Mouse (Mus musculus) stomach, postnatal 0 days (tissue): ENCODE results near the gene Frzb.

Experiments used
- CTCF ChIP-seq: IDR thresholded peaks from 2 replicates; pipeline ENCODE4 v1.5.1; 2016; ENCODE audit warnings: antibody characterized with exemption, low read depth, mild to moderate bottlenecking, moderate library complexity
- EP300 ChIP-seq: optimal IDR thresholded peaks from 2 replicates; pipeline ENCODE3; 2016; ENCODE audit warnings: antibody characterized with exemption

DNA sequence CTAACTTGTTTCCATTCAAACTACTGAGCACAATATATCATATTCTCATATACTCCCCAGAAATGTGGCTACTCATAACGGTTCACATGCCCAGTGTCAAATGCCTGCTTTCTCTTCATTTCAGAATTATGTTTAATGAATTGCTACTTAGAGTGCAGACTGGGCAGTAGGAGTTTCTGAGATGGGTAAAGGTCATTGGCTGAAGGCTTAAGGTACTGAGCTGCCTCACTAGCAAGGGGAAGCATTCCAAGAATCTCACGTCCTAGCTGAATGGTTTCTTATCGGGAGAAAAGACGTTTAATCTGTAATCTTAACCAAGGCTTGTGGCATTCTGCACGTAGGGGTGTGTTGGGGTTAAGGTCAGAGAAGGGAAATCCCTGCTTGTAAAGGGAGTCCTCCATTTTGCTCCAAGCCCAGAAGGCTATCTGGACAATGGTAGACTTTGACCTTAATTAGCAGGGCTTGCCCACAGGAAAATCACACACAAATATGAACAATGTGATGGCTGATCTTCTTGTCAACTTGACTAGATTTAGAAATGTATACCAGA lies 26.9 kb upstream of the Frzb start:
- no peak for TF ChIP-seq CTCF
- TF ChIP-seq EP300 = no peak
